Mouse (Mus musculus): ENCODE data around the gene Fnip2.
"Not testable (repeated sequence)": the region's sequence is repeated elsewhere in the genome, so short reads cannot be mapped to it uniquely, and the experiment has no call there.

Gene Fnip2

GRCm38 (mm10) chr3:79567703-79568362 lies at the start of gene Fnip2:
Fnip2 (minus strand) TSS chr3:79567796.
- DNase-seq (ENCODE audit: low spot score), result peak; percentile 92

GRCm38 (mm10) chr3:79609886-79610285 lies 42.3 kb upstream of the Fnip2 start:
- DNase-seq (ENCODE audit: low spot score), result no peak

- no peak for DNase-seq (ENCODE audit: low spot score)
These were observed 27.9 kb upstream of the Fnip2 start for GRCm38 (mm10) chr3:79595468-79595867.

- DNase-seq (ENCODE audit: low spot score), result no peak
These were observed 24.3 kb upstream of the Fnip2 start for GRCm38 (mm10) chr3:79591793-79592471.

- peak; percentile 78 for DNase-seq (ENCODE audit: low spot score)
These were observed 23.5 kb upstream of the Fnip2 start, which contains the start of gene Ppid for GRCm38 (mm10) chr3:79590863-79591792. Ppid (plus strand) TSS chr3:79591342.

GRCm38 (mm10) chr3:79589671-79590070 lies 22.1 kb upstream of the Fnip2 start:
- no peak for DNase-seq (ENCODE audit: low spot score)

GRCm38 (mm10) chr3:79586804-79587203 lies 19.2 kb upstream of the Fnip2 start:
- DNase-seq (ENCODE audit: low spot score), result peak; percentile 95

- no peak for DNase-seq (ENCODE audit: low spot score)
These were observed 12.4 kb upstream of the Fnip2 start for GRCm38 (mm10) chr3:79579891-79580575.

- no peak for DNase-seq (ENCODE audit: low spot score)
These were observed 10.6 kb upstream of the Fnip2 start for GRCm38 (mm10) chr3:79578164-79578563.

GRCm38 (mm10) chr3:79577606-79578005 lies 10.0 kb upstream of the Fnip2 start:
- no peak for DNase-seq (ENCODE audit: low spot score)

- no peak for DNase-seq (ENCODE audit: low spot score)
These were observed 9.3 kb upstream of the Fnip2 start for GRCm38 (mm10) chr3:79576865-79577264.

- no peak for DNase-seq (ENCODE audit: low spot score)
These were observed 8.8 kb upstream of the Fnip2 start for GRCm38 (mm10) chr3:79576468-79576816.

GRCm38 (mm10) chr3:79575576-79576467 lies 8.2 kb upstream of the Fnip2 start:
- no peak for DNase-seq (ENCODE audit: low spot score)

- DNase-seq (ENCODE audit: low spot score), result no peak
These were observed 6.7 kb upstream of the Fnip2 start for GRCm38 (mm10) chr3:79574336-79574735.

- not testable (repeated sequence) for DNase-seq (ENCODE audit: low spot score)
These were observed 5.8 kb upstream of the Fnip2 start for GRCm38 (mm10) chr3:79573376-79573775.

- DNase-seq (ENCODE audit: low spot score), result no peak
These were observed 4.8 kb upstream of the Fnip2 start for GRCm38 (mm10) chr3:79572399-79572798.

GRCm38 (mm10) chr3:79569351-79569681 lies 1.7 kb upstream of the Fnip2 start:
- DNase-seq (ENCODE audit: low spot score), result no peak

GRCm38 (mm10) chr3:79568629-79569350 lies 1.2 kb upstream of the Fnip2 start:
- no peak for DNase-seq (ENCODE audit: low spot score)

- no peak for DNase-seq (ENCODE audit: low spot score)
These were observed 592 bp downstream of the Fnip2 start for GRCm38 (mm10) chr3:79566716-79567691.

Measured in layer of hippocampus, adult 11-12 months (tissue).